Mouse (Mus musculus): Measurements from ENCODE around the gene Atxn2l. TPM values are rescaled to one million over a fixed set of nuclear protein-coding genes. Genes with fewer than 3 reads are reported as not detected.

Atxn2l gene
- polyA plus RNA-seq, 1 experiment from 2014 or later: 75.7 TPM

DNA sequence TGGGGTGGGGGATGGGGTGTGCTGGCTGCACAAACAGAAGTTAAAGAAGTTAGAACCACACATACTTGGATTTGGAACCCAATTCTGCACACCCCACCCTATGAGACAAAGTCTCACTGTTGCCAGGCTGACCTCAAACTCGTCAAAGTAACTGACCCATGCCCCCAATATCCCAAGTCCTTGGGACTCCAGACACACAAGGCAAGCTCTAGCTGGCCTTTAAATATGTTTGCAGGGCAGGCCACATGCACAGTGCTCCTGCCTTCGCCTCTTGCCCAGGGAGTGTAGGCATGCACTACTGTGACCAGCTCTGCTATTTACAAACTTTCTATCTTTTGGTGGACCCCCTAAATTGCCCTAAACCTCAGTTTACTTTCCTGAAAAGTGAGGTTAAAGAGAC, 48.0 kb downstream of the Atxn2l start:
- H3K4me3 ChIP-seq (ENCODE audit: low read depth, low read length): no peak overlapping the region
- H3K4me1 ChIP-seq (replicated peaks; ENCODE audit: control insufficient read depth, insufficient read depth, low read length): no peaks in the 10 kb centered on the region; the same call in 1 of the 2 replicates
- DNase-seq (ENCODE audit: low spot score): no peak
- no peaks in the 10 kb centered on the region for H3K27me3 ChIP-seq (replicated peaks; ENCODE audit: control insufficient read depth, insufficient read depth, low read length)
- no peaks in the 10 kb centered on the region for H3K36me3 ChIP-seq (ENCODE audit: control insufficient read depth, insufficient read depth, low read length)
- H3K4me2 ChIP-seq: no peak overlapping the region
- no peaks in the 10 kb centered on the region for H3K9me3 ChIP-seq (ENCODE audit: control insufficient read depth, low read length)
- ATAC-seq (replicated peaks; ENCODE audit: low FRiP score): no peak
- no peak overlapping the region for H3K27ac ChIP-seq (ENCODE audit: low read depth, low read length)
- no peak overlapping the region for H3K9ac ChIP-seq (ENCODE audit: low read depth, low read length)
- 64% methylated on average over 2 of the region's 2 CpGs for WGBS

DNA sequence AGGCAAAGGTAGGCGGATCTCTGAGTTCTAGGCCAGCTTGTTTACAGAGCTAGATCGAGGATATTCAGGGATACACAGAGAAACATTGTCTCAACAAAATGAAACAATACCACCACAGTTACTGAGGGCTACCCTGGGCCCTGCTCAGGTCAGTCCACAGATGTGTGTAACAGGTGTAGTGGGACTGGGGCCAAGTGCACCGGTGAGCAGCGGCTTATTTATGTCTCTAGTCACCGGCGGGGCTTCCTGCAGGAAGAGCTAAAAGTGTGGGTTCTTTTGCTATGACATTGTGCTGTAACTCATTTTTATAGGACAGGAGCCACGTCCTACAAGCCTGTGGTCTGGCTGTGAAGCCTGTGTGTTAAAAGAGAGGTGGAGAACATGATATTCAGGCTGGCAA, 49.4 kb downstream of the Atxn2l start:
- Histone ChIP-seq H3K36me3 (ENCODE audit: control insufficient read depth, insufficient read depth, low read length) (no peaks in the 10 kb centered on the region), H3K27ac (ENCODE audit: low read depth, low read length) (no peak overlapping the region), H3K27me3 (replicated peaks; ENCODE audit: control insufficient read depth, insufficient read depth, low read length) (no peaks in the 10 kb centered on the region), H3K9ac (ENCODE audit: low read depth, low read length) (no peak overlapping the region), H3K4me1 (replicated peaks; ENCODE audit: control insufficient read depth, insufficient read depth, low read length) (no peaks in the 10 kb centered on the region; the same call in 1 of the 2 replicates), H3K4me2 (no peak overlapping the region), H3K4me3 (ENCODE audit: low read depth, low read length) (no peak overlapping the region), H3K9me3 (ENCODE audit: control insufficient read depth, low read length) (no peaks in the 10 kb centered on the region)
- 77% methylated on average over 7 of the region's 7 CpGs for WGBS
- DNase-seq (ENCODE audit: low spot score) (no peak), ATAC-seq (replicated peaks; ENCODE audit: low FRiP score) (no peak)

DNA sequence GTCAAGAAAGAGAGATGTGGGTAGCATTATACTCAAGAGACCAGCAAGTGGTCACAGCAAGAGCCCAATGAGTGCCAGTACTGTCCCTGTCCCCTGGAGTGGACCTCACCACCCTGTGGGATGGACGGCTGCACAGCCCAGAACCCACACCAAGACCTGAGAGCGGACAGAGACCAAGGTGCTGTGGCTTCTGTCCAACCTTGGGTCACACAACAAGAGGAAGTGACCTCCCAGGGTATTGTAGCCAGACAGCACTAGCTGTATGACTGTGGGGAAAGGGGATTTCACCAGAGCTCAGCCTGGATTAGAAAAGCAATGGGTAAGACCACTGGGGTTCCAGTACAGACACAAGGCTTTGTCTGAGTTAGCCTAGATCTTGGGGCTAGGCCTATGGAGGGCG, 51.0 kb downstream of the Atxn2l start:
- DNase-seq (ENCODE audit: low spot score) (no peak), ATAC-seq (replicated peaks; ENCODE audit: low FRiP score) (no peak)
- Histone ChIP-seq H3K9ac (ENCODE audit: low read depth, low read length) (no peak overlapping the region), H3K4me3 (ENCODE audit: low read depth, low read length) (no peak overlapping the region), H3K27me3 (replicated peaks; ENCODE audit: control insufficient read depth, insufficient read depth, low read length) (no peaks in the 10 kb centered on the region), H3K36me3 (ENCODE audit: control insufficient read depth, insufficient read depth, low read length) (no peaks in the 10 kb centered on the region), H3K27ac (ENCODE audit: low read depth, low read length) (no peak overlapping the region), H3K4me1 (replicated peaks; ENCODE audit: control insufficient read depth, insufficient read depth, low read length) (no peaks in the 10 kb centered on the region; the same call in 1 of the 2 replicates), H3K4me2 (no peak overlapping the region), H3K9me3 (ENCODE audit: control insufficient read depth, low read length) (no peaks in the 10 kb centered on the region)
- whole genome bisulfite sequencing: 79% methylated on average over 3 of the region's 3 CpGs

- H3K4me2 ChIP-seq: no peak overlapping the region
Measured at GRCm38 (mm10) chr7:126450641-126451040, 52.6 kb downstream of the Atxn2l start.

DNA sequence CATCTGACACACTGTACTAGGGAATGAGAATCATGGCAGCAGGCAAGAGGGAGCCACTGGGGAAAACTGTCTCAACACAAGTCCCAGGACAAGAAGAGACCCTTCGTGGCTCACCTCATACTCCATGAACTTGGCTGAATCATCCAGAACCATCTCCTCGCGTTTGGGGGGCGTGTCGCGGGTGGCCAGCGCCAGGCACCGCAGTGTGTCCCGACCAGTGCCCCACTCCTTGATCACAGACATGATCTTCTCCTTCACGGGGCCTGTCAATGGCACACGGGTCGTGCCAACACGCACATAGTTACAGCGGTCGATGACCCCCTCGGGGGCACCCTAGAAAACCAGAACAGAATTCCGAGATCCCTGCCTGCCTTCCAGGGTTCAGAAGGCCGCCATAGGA, 53.2 kb downstream of the Atxn2l start:
- no peak for DNase-seq (ENCODE audit: low spot score)
- H3K4me2 ChIP-seq: no peak overlapping the region
- no peaks in the 10 kb centered on the region for H3K27me3 ChIP-seq (replicated peaks; ENCODE audit: control insufficient read depth, insufficient read depth, low read length)
- ATAC-seq (replicated peaks; ENCODE audit: low FRiP score): no peak
- no peak overlapping the region for H3K27ac ChIP-seq (ENCODE audit: low read depth, low read length)
- H3K4me1 ChIP-seq (replicated peaks; ENCODE audit: control insufficient read depth, insufficient read depth, low read length): no peaks in the 10 kb centered on the region
- H3K9me3 ChIP-seq (ENCODE audit: control insufficient read depth, low read length): no peaks in the 10 kb centered on the region
- peaks cover 7% of the 10 kb centered on the region; the same call in 1 of the 2 replicates for H3K36me3 ChIP-seq (ENCODE audit: control insufficient read depth, insufficient read depth, low read length)
- H3K9ac ChIP-seq (ENCODE audit: low read depth, low read length): no peak overlapping the region
- H3K4me3 ChIP-seq (ENCODE audit: low read depth, low read length): no peak overlapping the region
- WGBS: 90% methylated on average over 18 of the region's 18 CpGs

More at GRCm38 (mm10) chr7:126450641-126451040, 52.6 kb downstream of the Atxn2l start:
- H3K4me3 ChIP-seq (ENCODE audit: low read depth, low read length): no peak overlapping the region
- H3K36me3 ChIP-seq (ENCODE audit: control insufficient read depth, insufficient read depth, low read length): peaks cover under 1% of the 10 kb centered on the region; the same call in 1 of the 2 replicates
- H3K9me3 ChIP-seq (ENCODE audit: control insufficient read depth, low read length): no peaks in the 10 kb centered on the region
- no peak overlapping the region for H3K9ac ChIP-seq (ENCODE audit: low read depth, low read length)
- no peaks in the 10 kb centered on the region for H3K4me1 ChIP-seq (replicated peaks; ENCODE audit: control insufficient read depth, insufficient read depth, low read length)
- whole genome bisulfite sequencing: 87% methylated on average over 6 of the region's 6 CpGs
- ATAC-seq (replicated peaks; ENCODE audit: low FRiP score) (no peak), DNase-seq (ENCODE audit: low spot score) (no peak)
- no peaks in the 10 kb centered on the region for H3K27me3 ChIP-seq (replicated peaks; ENCODE audit: control insufficient read depth, insufficient read depth, low read length)
- H3K27ac ChIP-seq (ENCODE audit: low read depth, low read length): no peak overlapping the region

DNA sequence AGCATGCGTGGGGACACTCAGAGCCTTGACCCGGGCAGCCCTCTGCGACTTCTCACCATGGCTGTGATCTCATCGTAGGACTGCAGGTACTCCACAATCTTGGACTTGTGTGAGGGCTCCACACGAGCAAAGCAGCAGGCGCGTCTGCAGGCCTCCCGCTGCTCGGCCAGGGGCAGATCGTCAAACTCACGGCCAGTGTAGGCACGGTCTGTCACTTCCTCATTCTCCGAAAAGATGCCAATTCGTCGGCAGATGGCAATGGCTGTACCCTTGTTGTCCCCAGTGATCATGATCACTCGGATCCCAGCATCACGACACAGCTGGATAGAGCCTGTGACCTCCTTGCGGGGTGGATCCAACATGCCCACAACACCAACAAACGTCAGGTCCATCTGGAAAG, 54.8 kb downstream of the Atxn2l start:
- Histone ChIP-seq H3K9me3 (ENCODE audit: control insufficient read depth, low read length) (no peaks in the 10 kb centered on the region), H3K4me1 (replicated peaks; ENCODE audit: control insufficient read depth, insufficient read depth, low read length) (no peaks in the 10 kb centered on the region), H3K4me3 (ENCODE audit: low read depth, low read length) (no peak overlapping the region), H3K9ac (ENCODE audit: low read depth, low read length) (no peak overlapping the region), H3K27ac (ENCODE audit: low read depth, low read length) (no peak overlapping the region), H3K27me3 (replicated peaks; ENCODE audit: control insufficient read depth, insufficient read depth, low read length) (no peaks in the 10 kb centered on the region), H3K36me3 (ENCODE audit: control insufficient read depth, insufficient read depth, low read length) (peaks cover 8% of the 10 kb centered on the region; the same call in 1 of the 2 replicates), H3K4me2 (no peak overlapping the region)
- WGBS: 87% methylated on average over 19 of the region's 19 CpGs
- DNase-seq (ENCODE audit: low spot score): no peak
- no peak for ATAC-seq (replicated peaks; ENCODE audit: low FRiP score)

- no peak overlapping the region for H3K4me3 ChIP-seq (ENCODE audit: low read depth, low read length)
- DNase-seq (ENCODE audit: low spot score): no peak
Measured at GRCm38 (mm10) chr7:126446217-126446616, 57.0 kb downstream of the Atxn2l start.

GRCm38 (mm10) chr7:126445104-126445815, 58.0 kb downstream of the Atxn2l start:
- DNase-seq (ENCODE audit: low spot score) (no peak), ATAC-seq (replicated peaks; ENCODE audit: low FRiP score) (no peak)
- Histone ChIP-seq H3K4me2 (no peak overlapping the region), H3K4me3 (ENCODE audit: low read depth, low read length) (no peak overlapping the region), H3K27me3 (replicated peaks; ENCODE audit: control insufficient read depth, insufficient read depth, low read length) (no peaks in the 10 kb centered on the region), H3K9ac (ENCODE audit: low read depth, low read length) (no peak overlapping the region), H3K9me3 (ENCODE audit: control insufficient read depth, low read length) (no peaks in the 10 kb centered on the region), H3K4me1 (replicated peaks; ENCODE audit: control insufficient read depth, insufficient read depth, low read length) (no peaks in the 10 kb centered on the region), H3K27ac (ENCODE audit: low read depth, low read length) (no peak overlapping the region), H3K36me3 (ENCODE audit: control insufficient read depth, insufficient read depth, low read length) (peaks cover 8% of the 10 kb centered on the region; the same call in 1 of the 2 replicates)
- WGBS: 91% methylated on average over 15 of the region's 15 CpGs

More at GRCm38 (mm10) chr7:126446217-126446616, 57.0 kb downstream of the Atxn2l start:
- H3K27ac ChIP-seq (ENCODE audit: low read depth, low read length): no peak overlapping the region
- no peak for ATAC-seq (replicated peaks; ENCODE audit: low FRiP score)
- WGBS: 94% methylated on average over 21 of the region's 21 CpGs
- peaks cover 8% of the 10 kb centered on the region; the same call in 1 of the 2 replicates for H3K36me3 ChIP-seq (ENCODE audit: control insufficient read depth, insufficient read depth, low read length)
- H3K4me2 ChIP-seq: no peak overlapping the region
- H3K9me3 ChIP-seq (ENCODE audit: control insufficient read depth, low read length): no peaks in the 10 kb centered on the region
- H3K27me3 ChIP-seq (replicated peaks; ENCODE audit: control insufficient read depth, insufficient read depth, low read length): no peaks in the 10 kb centered on the region
- H3K9ac ChIP-seq (ENCODE audit: low read depth, low read length): no peak overlapping the region
- no peaks in the 10 kb centered on the region for H3K4me1 ChIP-seq (replicated peaks; ENCODE audit: control insufficient read depth, insufficient read depth, low read length)

DNA sequence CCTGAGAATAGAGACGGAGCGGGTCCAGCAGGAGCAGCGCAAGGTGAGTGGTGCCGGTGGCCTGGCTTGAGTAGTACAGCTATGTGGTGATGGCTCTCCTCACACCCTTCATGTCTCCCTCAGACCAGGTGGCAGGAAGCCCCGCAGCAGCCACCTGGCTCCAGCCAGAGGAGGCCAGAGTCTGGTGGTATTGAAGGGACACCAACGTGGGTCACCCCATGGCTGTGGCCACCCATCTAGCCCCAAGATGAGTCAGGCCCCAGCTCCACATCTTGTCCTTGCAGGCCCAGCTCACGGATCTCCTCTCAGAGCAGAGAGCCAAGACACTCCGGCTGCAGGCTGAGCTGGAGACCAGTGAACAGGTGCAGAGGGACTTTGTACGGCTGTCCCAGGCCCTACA, 58.7 kb downstream of the Atxn2l start:
- H3K27me3 ChIP-seq (replicated peaks; ENCODE audit: control insufficient read depth, insufficient read depth, low read length): no peaks in the 10 kb centered on the region
- H3K36me3 ChIP-seq (ENCODE audit: control insufficient read depth, insufficient read depth, low read length): peaks cover 8% of the 10 kb centered on the region; the same call in 1 of the 2 replicates
- 90% methylated on average over 9 of the region's 9 CpGs for WGBS
- no peak overlapping the region for H3K4me3 ChIP-seq (ENCODE audit: low read depth, low read length)
- H3K4me2 ChIP-seq: no peak overlapping the region
- H3K27ac ChIP-seq (ENCODE audit: low read depth, low read length): no peak overlapping the region
- ATAC-seq (replicated peaks; ENCODE audit: low FRiP score) (no peak), DNase-seq (ENCODE audit: low spot score) (no peak)
- H3K4me1 ChIP-seq (replicated peaks; ENCODE audit: control insufficient read depth, insufficient read depth, low read length): no peaks in the 10 kb centered on the region
- H3K9ac ChIP-seq (ENCODE audit: low read depth, low read length): no peak overlapping the region
- no peaks in the 10 kb centered on the region for H3K9me3 ChIP-seq (ENCODE audit: control insufficient read depth, low read length)

Data from liver, embryonic 11.5 days (tissue).